Comparison of ENCODE assay signal across 9 mouse cellular contexts in genomic region chr1:170459896-170460602, GRCm38 (mm10).
A peak's percentile ranks its signal among the peaks of the same experiment; 100 is the strongest.
DNase-seq lines count a peak whose midpoint lies in the region; ATAC-seq lines count a peak whose summit lies in the region.
"Had no signal": no experiment of that assay in that cellular context is flagged by ENCODE, and none has a peak within 500 bp of the region (broad histone marks: within the 10 kb centered on the region; RNA-seq: fewer than 3 reads in every experiment).

No protein-coding gene starts in this region.

- peak; percentile 29 to 45 for DNase-seq in heart, postnatal 10 days
- no peak for DNase-seq in heart, postnatal 4 days
- peak; percentile 73 for DNase-seq in adrenal gland, postnatal 14 days
- DNase-seq in cerebellum, postnatal 36 days, result peak; percentile 56 to 58
- peak; percentile 93 for DNase-seq in kidney, adult 9 months
- no peak for DNase-seq in B cell, adult 2 months
- no peak for DNase-seq in spleen, adult 12 weeks (ENCODE audit: low spot score)

- no peak overlapping the region for H3K4me2 ChIP-seq in liver, embryonic 12.5 days

- ATAC-seq in liver, embryonic 12.5 days, result no peak

- H3K9me3 ChIP-seq in liver, embryonic 12.5 days (replicated peaks), result no peaks in the 10 kb centered on the region

- H3K4me3 ChIP-seq in liver, embryonic 12.5 days, result no peak overlapping the region
- H3K4me3 ChIP-seq: megakaryocyte, embryonic 14.5 days had no signal

- 58% methylated on average over 5 of the region's 5 CpGs for WGBS in liver, embryonic 12.5 days (ENCODE audit: insufficient replicate concordance)

- H3K4me1 ChIP-seq in liver, embryonic 12.5 days, result 0 out of 2 replicates have a peak, but pooled peaks cover 6% of the 10 kb centered on the region

- H3K27me3 ChIP-seq in liver, embryonic 12.5 days (replicated peaks), result no peaks in the 10 kb centered on the region
- H3K27me3 ChIP-seq: megakaryocyte, embryonic 14.5 days had no signal

- intact Hi-C loops in heart, postnatal 10 days (cut with DNase I), result no loop called here

- H3K9ac ChIP-seq in liver, embryonic 12.5 days, result no peak overlapping the region

- H3K36me3 ChIP-seq in liver, embryonic 12.5 days, result no peaks in the 10 kb centered on the region

- H3K27ac ChIP-seq in liver, embryonic 12.5 days, result no peak overlapping the region

Comparison
In these comparisons a context has a peak if more than half of its experiments do, and no peak if none do; other contexts are left out.
1. DNase-seq: peak in heart, postnatal 10 days (2 of 2), adrenal gland, postnatal 14 days (single experiment), cerebellum, postnatal 36 days (2 of 2) and kidney, adult 9 months (single experiment); none in heart, postnatal 4 days (single experiment), B cell, adult 2 months (0 of 2) and spleen, adult 12 weeks (single experiment).